Mouse (Mus musculus) right cerebral cortex, adult 2 months (tissue): ENCODE measurements around the gene Rab26.

Experiments used
- DNase-seq, 2 experiments: peaks; one replicate each; pipeline ENCODE4 v3.0.0; 2021 to 2022; ENCODE audit warnings: low spot score in 2 of 2

Rab26 gene

DNA sequence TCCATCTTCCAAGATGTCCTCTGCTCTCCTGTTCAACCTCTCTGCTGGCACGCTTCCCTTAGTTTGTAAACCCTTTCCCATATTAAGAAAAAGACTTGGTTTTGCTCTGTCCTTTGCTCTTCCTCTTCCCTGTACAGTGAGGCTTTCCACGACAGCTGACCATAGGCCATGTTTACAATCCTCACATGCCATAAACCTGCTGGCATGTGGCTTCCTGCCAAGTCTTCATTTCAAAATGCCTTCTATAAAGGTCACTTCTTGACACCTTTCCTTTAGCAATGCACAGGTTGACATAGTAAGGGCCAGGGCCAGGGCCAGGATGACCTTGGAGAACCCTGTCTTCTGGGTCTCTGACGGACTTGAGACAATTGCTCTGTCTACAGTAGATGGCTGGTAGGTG lies 12.2 kb upstream of the Rab26 start:
- no peak for DNase-seq

DNA sequence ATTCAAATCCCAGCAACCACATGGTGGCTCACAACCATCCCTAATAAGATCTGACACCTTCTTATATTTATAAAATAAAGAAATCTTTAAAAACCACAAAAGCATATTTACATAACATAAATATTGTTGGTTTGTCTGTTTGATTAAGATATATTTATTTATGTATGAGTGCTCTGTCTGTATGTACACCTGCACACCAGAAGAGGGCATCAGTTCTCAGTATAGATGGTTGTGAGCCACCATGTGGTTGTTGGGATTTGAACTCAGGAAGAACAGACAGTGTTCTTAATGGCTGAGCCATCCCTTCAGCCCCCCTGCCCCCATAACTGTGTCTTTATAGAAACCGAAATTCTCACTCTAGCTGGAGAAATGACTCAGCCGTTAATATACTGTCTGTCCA lies 11.2 kb upstream of the Rab26 start:
- DNase-seq = no peak

DNA sequence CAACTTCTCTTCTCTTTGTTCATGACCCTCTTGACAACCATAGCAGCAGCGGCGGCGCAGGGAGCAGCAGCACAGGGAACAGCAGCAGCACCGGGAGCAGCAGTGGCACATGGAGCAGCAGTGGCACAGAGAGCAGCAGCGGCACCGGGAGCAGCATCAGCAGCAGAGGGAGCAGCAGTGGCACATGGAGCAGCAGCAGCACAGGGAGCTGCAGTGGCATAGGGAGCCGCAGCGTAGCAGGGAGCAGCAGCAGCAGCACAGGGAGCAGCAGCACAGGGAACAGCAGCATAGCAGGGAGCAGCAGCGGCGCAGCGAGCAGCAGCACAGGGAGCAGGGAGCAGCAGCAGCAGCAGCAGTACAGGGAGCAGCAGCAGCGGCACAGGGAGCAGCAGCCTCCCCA lies 10.6 kb upstream of the Rab26 start:
- no peak for DNase-seq

DNA sequence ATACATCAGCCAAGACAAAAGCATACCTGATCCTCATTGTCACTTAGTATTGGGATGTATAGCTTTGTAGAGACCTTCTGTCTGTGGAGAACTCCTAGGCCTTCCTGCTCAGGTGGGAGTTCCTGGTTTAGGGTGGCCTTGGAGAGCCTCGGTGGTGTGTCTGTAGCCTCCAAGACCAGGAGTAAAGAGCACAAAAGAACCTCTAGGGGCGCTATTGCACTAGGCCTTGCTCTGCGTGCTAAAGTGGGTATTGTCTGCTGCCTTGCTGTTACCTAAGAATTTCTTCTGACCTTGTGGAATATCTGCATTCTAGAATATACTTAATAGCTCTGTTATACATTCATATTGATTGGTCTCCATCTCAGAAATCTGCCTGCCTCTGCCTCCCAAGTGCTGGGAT lies 6.4 kb upstream of the Rab26 start:
- peak in 1 of 2 experiments; percentile 22 for DNase-seq

DNA sequence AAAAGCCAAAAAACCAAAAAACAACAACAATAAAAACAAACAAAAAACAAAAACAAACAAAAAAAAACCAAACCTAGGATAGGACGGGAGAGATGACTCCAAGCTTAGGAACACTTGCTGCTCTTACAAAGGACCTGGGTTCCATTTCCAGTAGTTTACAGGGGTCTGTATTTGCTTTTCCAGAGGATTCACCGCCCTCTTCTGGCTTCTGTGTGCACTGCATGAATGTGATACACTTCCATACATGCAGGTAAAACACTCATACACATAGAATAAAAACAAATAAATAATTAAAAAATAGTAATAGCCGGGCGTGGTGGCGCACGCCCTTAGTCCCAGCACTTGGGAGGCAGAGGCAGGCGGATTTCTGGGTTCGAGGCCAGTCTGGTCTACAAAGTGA lies 4.9 kb upstream of the Rab26 start:
- DNase-seq = peak in 1 of 2 experiments; percentile 77

DNA sequence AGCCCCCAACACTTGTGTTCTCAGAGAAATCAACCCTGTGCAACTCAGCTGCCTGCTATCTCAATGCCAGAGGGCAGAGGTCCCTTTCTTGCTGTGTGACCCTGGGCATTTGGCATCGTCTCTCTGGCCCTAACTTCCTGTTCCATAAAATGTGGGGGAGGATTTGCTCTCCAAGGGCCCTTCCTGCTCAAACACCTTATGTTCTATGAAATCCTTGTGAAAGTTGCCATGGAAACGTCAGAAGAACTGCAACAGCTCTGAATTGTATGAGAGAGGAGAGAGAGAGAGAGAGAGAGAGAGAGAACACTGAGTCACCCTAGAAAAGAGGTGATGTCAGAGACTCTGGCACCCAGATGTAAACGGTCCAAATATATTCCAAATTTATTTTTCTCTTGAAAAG lies 3.5 kb upstream of the Rab26 start:
- peak in 1 of 2 experiments; percentile 34 for DNase-seq

DNA sequence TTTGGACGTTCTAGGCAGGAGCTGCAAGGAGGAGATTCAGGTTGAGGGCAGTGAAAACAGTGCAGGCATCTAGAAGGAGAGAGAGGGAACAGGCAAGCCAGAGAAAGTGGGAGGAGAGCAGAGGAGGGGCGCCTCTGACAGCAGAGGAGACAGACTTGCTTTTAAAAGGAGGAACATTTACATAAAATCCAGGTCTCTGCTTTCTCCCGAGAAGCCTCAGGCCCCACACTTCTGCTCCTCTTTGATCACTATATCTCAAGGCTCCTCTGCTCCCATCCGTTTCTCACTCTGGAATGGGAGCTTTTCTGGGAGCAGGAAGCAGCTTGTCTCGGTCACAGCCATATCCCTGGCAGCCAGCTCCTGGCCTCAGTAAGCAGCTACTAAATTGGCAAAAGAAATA lies 1.3 kb upstream of the Rab26 start:
- peak in 1 of 2 experiments; percentile 42 for DNase-seq

DNA sequence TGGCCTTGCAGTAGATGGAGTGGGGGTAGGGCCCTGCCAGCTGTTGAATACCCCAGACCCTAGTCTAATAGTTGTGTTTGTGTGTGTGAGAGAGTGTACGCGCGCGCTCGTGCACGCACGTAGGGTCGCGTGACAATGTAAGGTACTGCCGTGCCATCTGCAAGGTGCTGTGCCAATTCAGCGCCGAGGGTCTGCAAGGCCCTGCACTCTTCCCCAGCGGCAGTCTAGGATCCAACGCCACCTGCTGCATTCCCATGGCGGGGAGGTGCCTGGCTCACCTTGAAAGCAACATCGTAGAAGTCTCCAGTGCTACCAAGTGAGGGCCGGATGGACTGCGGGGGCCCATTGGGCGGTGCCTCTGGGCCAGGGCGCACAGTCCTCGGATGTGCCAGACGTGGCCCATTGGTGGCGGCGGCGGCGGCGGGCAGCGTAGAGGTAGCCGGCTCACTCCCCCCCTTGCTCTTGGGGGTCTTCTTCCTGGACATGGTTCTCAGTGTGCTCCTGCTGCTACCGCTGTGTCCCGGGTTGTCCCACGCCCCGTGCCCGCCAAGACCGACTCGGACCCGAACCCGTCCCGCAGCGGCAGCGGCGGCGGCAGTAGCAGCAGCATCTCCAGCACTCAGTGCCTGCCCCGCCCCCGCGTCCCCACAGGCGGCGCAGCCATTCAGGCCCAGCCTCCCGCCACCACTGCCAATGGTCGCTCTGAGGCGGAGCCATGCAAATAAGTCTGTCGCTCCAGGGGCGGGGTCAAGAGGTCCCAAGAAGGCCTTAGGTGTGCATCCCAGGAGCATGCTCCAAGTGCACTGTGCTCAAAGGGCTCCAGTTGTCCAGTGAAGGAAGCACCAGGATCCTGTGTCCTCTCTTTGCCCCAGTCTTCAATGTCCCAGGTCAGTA lies 664 bp downstream of the Rab26 start:
- peak; percentile 87 to 91 for DNase-seq

DNA sequence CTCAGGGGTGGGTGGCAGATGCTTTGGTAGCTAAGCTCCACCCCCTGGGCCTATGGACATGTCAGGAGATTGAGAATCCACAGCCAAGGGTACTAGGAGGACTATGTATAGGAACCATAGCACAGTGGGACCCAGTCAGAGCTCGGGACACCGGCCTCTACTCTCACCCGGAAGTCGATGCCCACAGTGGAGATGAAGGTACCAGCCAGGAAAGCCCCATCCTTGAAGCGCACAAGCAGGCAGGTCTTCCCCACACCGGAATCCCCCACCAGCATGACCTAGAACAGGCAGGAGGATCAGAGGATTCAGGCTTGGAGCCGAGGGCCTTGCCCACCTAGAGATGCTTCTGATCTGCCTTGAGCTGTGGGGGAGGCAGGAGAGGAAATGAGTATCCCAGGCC lies 2.0 kb downstream of the Rab26 start:
- DNase-seq = no peak

DNA sequence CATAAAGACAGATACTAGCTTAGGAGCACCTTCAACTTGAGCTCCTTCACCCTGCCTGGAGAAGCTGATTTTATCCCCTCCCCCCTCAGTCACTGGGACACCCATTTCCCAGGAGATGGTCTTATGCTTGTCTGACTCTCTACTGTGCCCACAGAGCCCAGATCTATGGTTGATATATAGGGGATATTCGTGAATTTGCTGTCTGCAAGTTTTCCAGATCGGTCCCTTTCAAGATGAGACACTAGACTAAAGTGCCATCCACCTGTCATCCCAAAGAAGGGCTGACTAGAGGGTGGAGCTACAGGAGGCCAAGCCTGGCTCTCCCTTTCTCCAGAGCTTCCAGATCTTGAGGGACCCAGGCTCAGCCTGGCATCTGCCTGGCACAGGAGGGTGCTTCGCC lies 2.9 kb downstream of the Rab26 start:
- DNase-seq = no peak

DNA sequence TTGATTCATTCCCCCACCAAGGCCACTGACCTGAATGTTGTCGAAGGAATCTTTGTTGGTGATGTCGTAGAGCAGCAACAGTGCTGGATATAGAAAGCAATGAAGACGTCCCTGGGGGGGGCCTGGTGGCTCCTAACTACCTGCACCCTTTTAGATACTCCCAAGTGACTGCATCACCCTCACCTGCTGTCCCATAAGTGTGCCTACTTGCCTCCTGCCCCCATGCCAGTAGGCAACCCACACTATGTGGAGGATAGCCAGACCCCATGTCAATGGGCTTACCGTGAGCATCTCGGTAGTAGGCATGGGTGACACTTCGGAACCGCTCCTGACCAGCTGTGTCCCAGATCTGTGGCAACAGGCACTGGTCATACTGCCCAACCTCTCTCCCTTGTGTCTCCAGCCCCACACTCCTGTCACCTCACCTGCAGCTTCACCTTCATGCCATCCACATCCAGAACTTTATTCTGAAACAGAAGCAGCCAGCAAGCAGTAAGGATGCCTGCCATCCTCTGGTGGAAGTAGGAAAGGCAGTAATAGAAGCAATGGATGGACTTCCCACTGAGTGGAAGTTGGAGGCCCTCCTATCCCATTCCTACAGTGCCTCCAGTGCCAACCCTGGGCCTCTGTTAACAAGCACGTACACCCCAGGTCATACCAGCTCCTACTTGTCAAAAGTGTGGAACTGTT lies 3.5 kb downstream of the Rab26 start:
- DNase-seq = no peak

DNA sequence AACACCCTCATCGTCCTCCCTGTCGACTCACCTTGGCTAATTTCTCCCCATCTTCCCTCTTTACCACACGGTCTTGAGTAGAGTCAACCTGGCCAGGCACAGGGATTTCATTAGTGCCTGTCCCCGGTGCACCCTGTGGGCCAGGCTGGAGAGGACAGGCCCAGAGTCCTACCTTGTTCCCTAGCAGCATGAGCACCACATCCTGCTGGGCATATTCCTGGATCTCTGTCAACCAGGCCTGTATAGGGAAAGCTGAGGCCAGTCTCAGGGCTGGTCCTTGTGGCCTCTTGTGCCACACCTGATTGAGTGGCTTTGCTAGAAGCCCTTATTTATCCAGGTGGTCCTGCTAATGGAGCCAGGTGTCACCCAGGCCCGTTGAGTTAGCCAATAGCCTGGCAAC lies 4.1 kb downstream of the Rab26 start:
- no peak for DNase-seq

DNA sequence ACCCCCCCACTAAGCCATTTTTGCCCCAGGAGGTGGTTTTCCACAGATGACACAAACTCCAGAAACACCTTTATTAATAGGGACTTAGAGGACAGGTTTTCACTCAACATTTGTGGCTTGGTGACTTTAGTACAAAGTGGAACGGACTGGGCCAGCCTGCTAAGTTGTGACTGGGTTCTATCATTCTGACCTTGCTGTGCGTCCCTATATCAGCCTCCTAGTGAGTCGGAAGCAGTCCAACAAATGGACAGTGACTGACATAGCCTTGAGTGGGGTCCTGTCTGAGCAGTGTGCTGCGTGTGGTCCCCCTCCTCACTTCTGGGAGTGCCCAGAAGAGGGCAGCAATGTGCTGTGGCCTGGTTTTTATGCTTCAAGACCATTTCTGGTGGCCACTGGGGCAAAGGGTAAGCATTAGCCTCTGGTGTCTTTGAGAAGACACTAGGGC lies 5.0 kb downstream of the Rab26 start:
- DNase-seq = peak in 1 of 2 experiments; percentile 69

DNA sequence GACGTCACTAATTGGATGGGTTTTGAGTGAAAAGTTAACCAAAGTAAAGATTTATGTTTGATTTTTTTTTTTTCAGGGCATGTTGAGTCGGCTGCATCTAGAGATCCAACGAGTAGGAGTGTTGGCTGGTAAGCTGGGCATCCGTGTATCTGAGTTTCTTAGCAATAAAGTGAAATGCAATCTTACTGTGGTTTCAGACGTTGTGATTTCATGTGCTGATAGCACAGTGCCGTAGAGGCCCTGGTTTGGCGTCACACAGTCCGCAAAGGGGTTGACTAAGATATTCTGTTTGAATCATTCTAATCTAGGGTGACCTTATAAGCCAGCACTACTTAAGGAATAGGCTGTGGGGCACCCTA lies 5.5 kb downstream of the Rab26 start:
- DNase-seq = no peak

DNA sequence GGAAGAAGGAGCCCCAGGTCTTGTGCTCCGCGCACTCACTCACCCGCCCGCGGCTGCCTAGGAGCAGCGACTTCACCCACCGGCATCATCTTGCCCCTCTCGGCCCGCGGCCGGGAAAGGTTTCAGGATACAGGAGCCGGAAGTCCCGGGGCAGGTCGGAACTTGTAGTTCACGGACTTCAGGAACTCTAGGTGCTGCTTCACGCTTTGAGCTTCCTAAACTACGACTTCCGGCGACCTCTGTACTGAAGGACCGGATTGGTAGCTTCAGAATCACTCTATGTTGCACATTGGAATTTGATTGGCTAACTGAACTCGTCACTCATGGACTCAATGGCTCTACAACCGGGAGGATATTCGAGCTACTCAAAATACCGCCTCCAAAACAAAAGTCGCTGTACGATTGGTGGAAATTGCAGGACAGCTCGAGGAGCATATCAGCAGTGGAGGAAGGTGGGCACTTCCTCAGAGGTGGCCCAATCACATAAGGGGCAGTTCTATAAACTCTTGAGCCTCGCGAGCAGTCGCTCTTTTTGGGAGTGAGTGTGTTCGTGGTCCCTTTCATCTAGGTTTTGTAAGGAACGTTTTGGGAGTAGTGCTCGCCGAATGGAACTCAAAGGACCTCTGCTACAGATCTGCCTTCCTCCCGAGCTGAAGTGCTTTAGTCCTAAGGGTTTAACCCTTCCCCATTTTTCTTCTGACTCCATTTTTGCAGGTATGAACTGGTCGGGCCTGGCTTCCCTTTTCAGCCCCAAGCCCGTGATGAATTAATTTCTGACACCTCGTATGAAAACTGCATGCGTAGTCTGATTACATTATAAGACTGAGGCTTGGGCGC lies 6.1 kb downstream of the Rab26 start, which contains the start of gene Traf7:
Gene Traf7 (minus strand): TSS at position 216 of the 837 bp plus-strand sequence.
- peak; percentile 95 to 98 for DNase-seq

DNA sequence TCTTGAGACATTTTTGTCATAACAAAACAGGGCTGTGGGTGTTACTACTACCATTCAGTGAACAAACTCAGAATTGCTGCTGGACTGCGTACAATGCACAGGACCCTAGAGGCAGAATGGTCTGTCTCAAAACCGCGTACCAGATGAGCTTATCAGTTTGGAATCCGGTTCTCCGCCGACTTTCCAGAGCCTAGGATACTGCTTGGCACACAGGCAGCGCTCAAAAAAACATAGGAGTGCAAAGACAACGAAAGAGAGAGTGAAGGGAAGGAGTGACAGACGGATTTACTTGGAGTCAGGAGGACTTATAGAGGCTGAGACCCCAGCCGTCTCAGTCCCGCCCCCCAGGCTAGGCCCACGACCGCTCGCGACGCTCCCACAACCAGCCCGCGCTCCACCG lies 6.7 kb downstream of the Rab26 start:
- no peak for DNase-seq

DNA sequence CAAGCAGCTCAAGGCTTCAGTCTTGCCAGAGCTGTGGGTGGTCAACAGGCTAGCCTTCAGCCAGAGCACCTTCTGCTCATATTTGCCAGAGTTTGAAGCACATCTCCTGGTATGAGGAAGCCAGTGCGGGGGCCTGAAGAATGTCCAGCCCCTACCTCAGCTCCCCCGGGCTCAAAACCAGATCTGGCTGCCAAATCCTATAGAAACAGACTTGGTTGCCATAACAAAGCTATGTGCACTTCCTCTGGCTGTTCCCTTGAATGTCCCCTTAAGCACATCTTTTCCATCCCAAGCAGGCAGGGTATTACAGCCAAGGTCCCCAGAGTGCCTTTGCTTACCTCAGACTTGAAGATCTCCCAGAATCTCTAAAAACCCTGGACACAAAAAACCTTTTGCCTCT lies 9.3 kb downstream of the Rab26 start:
- DNase-seq = no peak

DNA sequence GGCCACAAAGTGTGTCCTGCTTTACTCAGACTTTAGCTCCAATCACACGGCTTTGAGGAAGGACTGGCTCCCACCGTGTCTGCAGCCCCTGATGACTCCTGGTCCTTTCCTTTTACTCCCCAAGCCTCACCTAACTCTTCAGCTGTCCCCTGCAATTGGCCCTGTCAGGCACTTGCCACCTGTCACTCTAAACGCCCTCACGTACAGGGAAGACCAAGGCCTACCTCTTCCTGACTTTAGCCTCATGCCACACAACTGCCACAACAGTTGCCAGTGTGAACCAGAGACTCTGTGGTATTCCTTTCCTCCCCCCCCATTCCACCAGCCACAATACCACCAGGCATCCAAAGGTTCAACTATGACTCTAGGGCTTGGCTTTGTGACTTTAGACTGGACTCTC lies 13.6 kb downstream of the Rab26 start:
- no peak for DNase-seq

DNA sequence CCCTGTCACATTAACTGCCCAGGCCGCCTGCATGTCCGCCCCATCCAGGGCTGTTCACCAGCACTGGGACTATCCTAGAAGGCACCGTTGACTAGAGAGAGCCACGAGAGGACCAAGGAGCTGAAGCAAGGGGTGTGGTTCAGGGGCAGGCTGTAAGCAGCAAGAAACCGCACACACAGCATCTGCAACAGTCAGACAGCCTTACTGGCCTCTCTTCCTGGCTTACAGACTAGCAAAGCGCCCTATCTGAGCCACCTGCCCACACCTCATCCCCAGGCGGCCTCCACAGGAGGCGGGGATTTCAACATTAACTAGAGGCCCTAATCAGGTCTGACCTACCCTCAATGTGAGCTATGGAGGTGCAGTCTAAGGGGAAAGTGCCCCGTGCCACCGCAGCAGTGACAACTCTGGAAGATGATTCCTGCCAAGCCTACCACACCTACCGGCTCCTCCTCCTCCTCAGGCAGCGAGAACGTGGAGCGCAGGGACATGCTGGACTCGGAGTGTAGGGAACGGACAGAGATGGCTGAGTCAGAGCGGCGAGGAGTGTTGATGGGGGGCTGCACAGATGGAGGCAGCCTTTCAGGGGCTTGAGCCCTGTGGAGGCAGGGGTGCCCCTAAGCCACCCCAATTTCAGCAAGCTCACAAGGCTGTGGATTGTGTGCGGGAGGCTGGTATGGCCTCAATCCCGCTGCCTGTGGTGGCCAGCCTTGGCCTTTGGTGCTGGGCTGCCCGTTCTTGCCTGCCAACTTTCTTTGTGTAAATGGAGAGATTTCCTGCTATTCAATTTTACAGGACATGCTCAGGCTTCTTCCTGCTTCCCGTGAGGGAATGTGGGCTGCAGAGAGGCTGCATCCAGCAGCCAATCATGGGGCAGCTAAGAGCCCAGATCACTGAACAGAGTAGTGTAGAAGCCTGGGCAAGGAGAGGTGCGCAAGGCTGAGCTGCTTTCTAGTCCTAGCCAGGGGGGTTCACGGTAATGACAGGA lies 19.4 kb downstream of the Rab26 start:
- DNase-seq = no peak

DNA sequence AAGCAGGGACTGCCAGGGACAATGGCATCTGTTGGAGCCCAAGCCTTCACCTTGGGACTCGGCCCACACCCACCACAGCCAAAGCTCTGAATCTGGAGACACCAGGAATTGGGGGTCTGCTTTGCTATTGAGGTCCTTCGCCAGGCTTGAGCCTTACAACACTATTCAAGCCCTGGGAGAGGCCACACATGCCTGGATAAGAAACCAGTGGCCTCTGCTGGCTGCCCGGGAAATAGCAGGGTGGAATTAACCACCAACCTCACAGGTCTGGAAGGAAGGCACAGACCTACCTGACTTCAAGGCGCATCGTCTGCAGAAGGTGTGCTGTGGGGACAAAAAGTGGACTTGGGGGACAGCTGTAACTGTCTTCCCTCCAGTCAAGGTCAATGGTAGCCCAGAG lies 20.4 kb downstream of the Rab26 start:
- DNase-seq = peak; percentile 83 to 87
